ENCODE assay signal across 12 mouse cellular contexts in the genomic region with DNA sequence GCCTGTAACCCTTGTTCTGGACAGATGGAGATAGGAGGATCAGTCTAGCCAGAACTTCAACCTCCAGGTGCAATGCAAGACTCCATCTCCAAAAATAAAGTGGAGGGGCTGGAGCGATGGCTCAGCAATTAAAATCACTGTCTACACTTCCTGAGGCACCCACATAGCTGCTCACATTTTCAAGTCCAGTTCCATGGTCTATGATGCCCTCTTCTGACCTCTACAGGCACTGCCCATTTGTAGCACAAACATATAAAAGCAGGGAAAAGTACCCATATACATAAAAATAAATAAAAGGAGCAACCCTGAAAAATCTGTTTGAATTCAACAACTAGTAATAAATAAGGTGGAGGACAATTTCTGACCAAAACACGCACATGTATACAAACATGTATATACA. TPM values are rescaled to one million over a fixed set of nuclear protein-coding genes. Genes with fewer than 3 reads are reported as not detected.
DNase-seq lines count a peak whose midpoint lies in the region; ATAC-seq and TF ChIP-seq lines count a peak whose summit lies in the region.
"Had no signal": no experiment of that assay in that cellular context is flagged by ENCODE, and none has a peak within 500 bp of the region (broad histone marks: within the 10 kb centered on the region; RNA-seq: fewer than 3 reads in every experiment).

No protein-coding gene starts in this region.

- no peak overlapping the region for H3K4me3 ChIP-seq in liver, adult 2 months (ENCODE audit: insufficient read depth, low read depth, low read length)
- H3K4me3 ChIP-seq in liver, embryonic 12.5 days: no peak overlapping the region
- H3K4me3 ChIP-seq: embryonic facial prominence, embryonic 12.5 days; hindbrain, embryonic 15.5 days; megakaryocyte, embryonic 14.5 days had no signal

- DNase-seq in cerebellum, postnatal 10 days: peak; percentile 12 to 14
- DNase-seq in liver, adult 2 months (ENCODE audit: extremely low read depth, low read depth, low spot score): no peak
- DNase-seq in Muller cell, postnatal 12 days (ENCODE audit: inconsistent ontology term): peak; percentile 12
- DNase-seq in frontal cortex, adult 2 months (ENCODE audit: extremely low spot score in 1 of 2, low spot score in 1 of 2): no peak
- DNase-seq in left cerebral cortex, postnatal 4 days: no peak
- DNase-seq: adrenal gland, postnatal 10 days had no signal

- no peaks in the 10 kb centered on the region for H3K79me2 ChIP-seq in liver, adult 2 months (ENCODE audit: control insufficient read depth, insufficient read depth, low read length)

- no peak overlapping the region for H3K9ac ChIP-seq in liver, adult 2 months (ENCODE audit: low read depth, low read length)
- no peak overlapping the region for H3K9ac ChIP-seq in liver, embryonic 12.5 days
- H3K9ac ChIP-seq: embryonic facial prominence, embryonic 12.5 days; hindbrain, embryonic 15.5 days had no signal

- H3K36me3 ChIP-seq in liver, adult 2 months (ENCODE audit: control insufficient read depth, insufficient read depth, low read length): peaks cover 20% of the 10 kb centered on the region
- H3K36me3 ChIP-seq in liver, embryonic 12.5 days: no peaks in the 10 kb centered on the region
- H3K36me3 ChIP-seq: embryonic facial prominence, embryonic 12.5 days; hindbrain, embryonic 15.5 days had no signal

- TF ChIP-seq CTCF in liver, adult 2 months (IDR thresholded peaks at IDR 0.05; ENCODE audit: low read depth, low read length): 0 out of 2 replicates have a peak, but pooled peaks have one; percentile 18

- H3K4me1 ChIP-seq in liver, adult 2 months (ENCODE audit: control insufficient read depth, insufficient read depth, low read length): peaks cover 21% of the 10 kb centered on the region
- H3K4me1 ChIP-seq in liver, embryonic 12.5 days: no peaks in the 10 kb centered on the region
- H3K4me1 ChIP-seq: embryonic facial prominence, embryonic 12.5 days; hindbrain, embryonic 15.5 days had no signal

- ATAC-seq in cerebellum, adult (ENCODE audit: insufficient number of reproducible peaks, low FRiP score, low TSS enrichment): no peak; the same call in 1 of the 2 replicates
- ATAC-seq in liver, embryonic 12.5 days: no peak
- 0 out of 2 replicates have a peak, but pooled peaks have one; percentile 30 for ATAC-seq in megakaryocyte-erythroid progenitor cell, adult 5-6 weeks (replicated peaks; ENCODE audit: low FRiP score, low TSS enrichment, poor library complexity, severe bottlenecking)

- TF ChIP-seq POLR2A in liver, adult 2 months (IDR thresholded peaks at IDR 0.05; ENCODE audit: extremely low read depth, insufficient read depth, low read length): no peak

- no peaks in the 10 kb centered on the region for H3K27me3 ChIP-seq in liver, adult 2 months (ENCODE audit: control insufficient read depth, insufficient read depth, low read length)
- H3K27me3 ChIP-seq in liver, embryonic 12.5 days (replicated peaks): no peaks in the 10 kb centered on the region
- H3K27me3 ChIP-seq: embryonic facial prominence, embryonic 12.5 days; hindbrain, embryonic 15.5 days; megakaryocyte, embryonic 14.5 days had no signal

- H3K9me3 ChIP-seq in liver, embryonic 12.5 days (replicated peaks): no peaks in the 10 kb centered on the region
- H3K9me3 ChIP-seq: embryonic facial prominence, embryonic 12.5 days; hindbrain, embryonic 15.5 days; megakaryocyte, embryonic 14.5 days had no signal

- WGBS in liver, adult 2 months: 70% methylated on average over 2 of the region's 2 CpGs
- WGBS in liver, embryonic 12.5 days (ENCODE audit: insufficient replicate concordance): 64% methylated on average over 2 of the region's 2 CpGs

- no peak overlapping the region for H3K4me2 ChIP-seq in liver, embryonic 12.5 days
- H3K4me2 ChIP-seq: embryonic facial prominence, embryonic 12.5 days; hindbrain, embryonic 15.5 days had no signal

- intact Hi-C loops in left cerebral cortex, postnatal 4 days (cut with DNase I): no loop called here

- H3K27ac ChIP-seq in liver, adult 2 months (replicated peaks; ENCODE audit: insufficient read depth, low read depth, low read length): peak overlapping the region; percentile 19
- no peak overlapping the region for H3K27ac ChIP-seq in liver, embryonic 12.5 days
- H3K27ac ChIP-seq: embryonic facial prominence, embryonic 12.5 days; hindbrain, embryonic 15.5 days had no signal

RNA-seq across cellular contexts. Expression of a gene that starts 39.1 kb away (rescaled TPM):
- 72.3 and 81.2 TPM in 2 replicates for total RNA-seq in liver, adult 2 months (2014; rRNA removed)
- polyA plus RNA-seq in liver, adult 2 months (2012; rRNA removed): 20.3 and 24.3 TPM in 2 replicates
- 10.2 and 10.7 TPM in 2 replicates for polyA plus RNA-seq in liver, embryonic 12.5 days (2016; fragmentation: Nextera tagmentation; extraction: Ambion mirVana)
- total RNA-seq in megakaryocyte-erythroid progenitor cell, adult 5-6 weeks (2014; fragmentation: Nextera tagmentation): 45.1 and 46.2 TPM in 2 replicates
- total RNA-seq in megakaryocyte-erythroid progenitor cell, adult 5-6 weeks (2017): 87.9 and 89.4 TPM in 2 replicates
- 16.0 and 16.6 TPM in 2 replicates for polyA plus RNA-seq in frontal cortex, adult 2 months (2012; rRNA removed)
- total RNA-seq in left cerebral cortex, postnatal 4 days (2021): 10 to 100 TPM; 20.1 to 22.0 TPM

Comparison
In these comparisons a context has a peak if more than half of its experiments do, and no peak if none do; other contexts are left out.
1. DNase-seq: peak in cerebellum, postnatal 10 days (2 of 2) and Muller cell, postnatal 12 days (single experiment); none in liver, adult 2 months (single experiment), frontal cortex, adult 2 months (0 of 2) and left cerebral cortex, postnatal 4 days (single experiment).